Mouse (Mus musculus) stomach, embryonic 14.5 days (tissue): Measurements from ENCODE around the gene Zbtb16. TPM values are rescaled to one million over a fixed set of nuclear protein-coding genes. Genes with fewer than 3 reads are reported as not detected.

ENCODE experiments used
- ATAC-seq: fragments of 200-750 bp; cut with Nextera tagmentation; 2 replicates; pipeline ENCODE4 v1.8.0; 2017; ENCODE audit warnings: low read depth, moderate TSS enrichment; ENCODE audit not compliant: insufficient number of reproducible peaks, insufficient read depth, low FRiP score
- H3K27ac ChIP-seq: fragments of 300-500 bp; sonication (generic); 2 replicates; pipeline ENCODE4 v1.5.1; 2014; ENCODE audit warnings: mild to moderate bottlenecking, low read length, moderate library complexity, mixed read lengths
- H3K27me3 ChIP-seq: fragments of 300-500 bp; sonication (generic); 2 replicates; pipeline ENCODE4 v1.6.1; 2014; ENCODE audit warnings: low read length, control low read depth, mixed read lengths; ENCODE audit not compliant: control insufficient read depth, insufficient read depth
- H3K36me3 ChIP-seq: fragments of 300-500 bp; sonication (generic); 2 replicates; pipeline ENCODE4 v1.6.1; 2014; ENCODE audit warnings: mild to moderate bottlenecking, control low read depth, low read length, moderate library complexity, mixed read lengths; ENCODE audit not compliant: control insufficient read depth, insufficient read depth
- H3K4me1 ChIP-seq: fragments of 300-500 bp; sonication (generic); 2 replicates; pipeline ENCODE4 v1.6.1; 2014; ENCODE audit warnings: low read length, control low read depth, mixed read lengths; ENCODE audit not compliant: control insufficient read depth, insufficient read depth
- H3K4me2 ChIP-seq: fragments of 300-500 bp; sonication (generic); replicated peaks from 2 replicates; pipeline ENCODE4 v1.6.1; 2014; ENCODE audit warnings: low read depth, low read length, control low read depth
- H3K4me3 ChIP-seq: fragments of 300-500 bp; sonication (generic); 2 replicates; pipeline ENCODE4 v1.5.1; 2014; ENCODE audit warnings: low read depth, low read length, control low read depth
- H3K9ac ChIP-seq: fragments of 300-500 bp; sonication (generic); replicated peaks from 2 replicates; pipeline ENCODE4 v1.6.1; 2014; ENCODE audit warnings: low read depth, mild to moderate bottlenecking, control low read depth, low read length, moderate library complexity, mixed read lengths
- H3K9me3 ChIP-seq: fragments of 300-500 bp; sonication (generic); 2 replicates; pipeline ENCODE4 v1.6.1; 2016; ENCODE audit warnings: low read depth, low read length, control low read depth; ENCODE audit not compliant: control insufficient read depth
- WGBS: fragments of 180-500 bp; shearing (Covaris S2); extraction: QIAGEN DNeasy Blood & Tissue Kit; methylation state at CpG from one replicate; pipeline ENCODE4 v1.1.7; 2014; 5-methylcytosine and 5-hydroxymethylcytosine counted together
- polyA plus RNA-seq: library from polyadenylated mRNA; unstranded; fragments of >200 nt; fragmentation: Nextera tagmentation; extraction: Ambion mirVana; gene quantifications from 2 replicates; pipeline ENCODE4 v1.2.1, GENCODE M21; 2014

Zbtb16 gene
- polyA plus RNA-seq, 1 experiment from 2014 or later = 6.6 TPM

GRCm38 (mm10) chr9:48794463-48794862 is 41.6 kb downstream of the Zbtb16 start:
- no peaks in the 10 kb centered on the region for H3K36me3 ChIP-seq
- no peak overlapping the region for H3K4me3 ChIP-seq
- ATAC-seq = no peak
- no peaks in the 10 kb centered on the region for H3K27me3 ChIP-seq
- H3K4me1 ChIP-seq = peaks cover 9% of the 10 kb centered on the region; the same call in 1 of the 2 replicates
- no peaks in the 10 kb centered on the region for H3K9me3 ChIP-seq
- H3K4me2 ChIP-seq = no peak overlapping the region
- 61% methylated on average over 2 of the region's 2 CpGs for WGBS
- H3K9ac ChIP-seq = no peak overlapping the region
- H3K27ac ChIP-seq = no peak overlapping the region

DNA sequence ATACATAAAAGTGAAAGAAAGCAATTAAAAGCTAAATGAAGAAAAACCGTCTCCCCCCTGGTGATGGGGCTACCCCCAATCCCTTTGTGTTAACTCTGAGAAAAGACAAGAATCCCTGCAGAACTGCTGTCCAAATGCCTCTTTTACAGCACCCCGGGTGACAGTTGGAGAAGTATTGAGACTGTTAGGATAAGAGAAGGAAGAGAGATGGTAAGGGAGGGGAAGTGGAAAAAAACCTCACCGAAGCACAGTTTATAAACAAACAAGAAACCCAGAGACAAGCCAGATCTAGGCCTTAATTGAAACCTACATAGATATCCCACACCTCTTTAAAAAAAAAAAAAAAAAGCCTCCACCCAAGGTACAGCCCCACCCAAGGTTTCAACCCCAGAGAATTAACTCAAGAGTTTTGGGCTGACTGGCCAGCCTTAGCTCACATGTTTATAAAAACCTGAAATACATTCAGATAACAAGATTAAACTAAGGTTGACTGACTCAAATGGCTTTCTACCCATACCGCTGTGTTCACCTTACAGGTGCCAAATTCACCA is 42.3 kb downstream of the Zbtb16 start:
- ATAC-seq = no peak
- no peak overlapping the region for H3K27ac ChIP-seq
- H3K4me3 ChIP-seq = no peak overlapping the region
- no peaks in the 10 kb centered on the region for H3K36me3 ChIP-seq
- no peaks in the 10 kb centered on the region for H3K27me3 ChIP-seq
- 48% methylated on average over 4 of the region's 4 CpGs for WGBS
- no peaks in the 10 kb centered on the region for H3K9me3 ChIP-seq
- H3K4me1 ChIP-seq = peaks cover 9% of the 10 kb centered on the region; the same call in 1 of the 2 replicates
- no peak overlapping the region for H3K4me2 ChIP-seq
- no peak overlapping the region for H3K9ac ChIP-seq

DNA sequence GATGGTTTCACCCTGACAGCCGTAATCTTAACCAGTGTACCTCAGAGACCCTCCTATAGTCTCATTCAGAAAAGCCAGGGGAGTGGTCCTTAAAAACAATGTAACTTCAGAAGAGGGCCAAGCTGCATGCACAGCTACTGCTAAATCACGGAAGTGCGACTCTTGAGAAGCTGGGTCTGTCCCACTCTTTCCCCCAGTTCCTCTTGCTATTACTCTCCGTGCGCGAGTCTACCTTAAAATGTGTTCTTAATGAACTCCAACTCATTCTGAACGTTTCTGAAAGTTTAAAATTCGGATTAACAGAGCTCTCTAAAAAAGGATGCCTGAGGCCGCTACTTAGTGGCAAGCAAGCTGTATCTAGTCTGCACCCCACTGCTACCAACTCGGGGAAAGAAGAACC is 45.4 kb downstream of the Zbtb16 start:
- whole genome bisulfite sequencing = 80% methylated on average over 10 of the region's 10 CpGs
- H3K27ac ChIP-seq = no peak overlapping the region
- no peaks in the 10 kb centered on the region for H3K27me3 ChIP-seq
- H3K4me3 ChIP-seq = no peak overlapping the region
- no peaks in the 10 kb centered on the region for H3K9me3 ChIP-seq
- no peak overlapping the region for H3K4me2 ChIP-seq
- no peak overlapping the region for H3K9ac ChIP-seq
- H3K4me1 ChIP-seq = 0 out of 2 replicates have a peak, but pooled peaks cover 5% of the 10 kb centered on the region
- H3K36me3 ChIP-seq = no peaks in the 10 kb centered on the region
- no peak for ATAC-seq

GRCm38 (mm10) chr9:48787906-48788410 is 48.1 kb downstream of the Zbtb16 start:
- Histone ChIP-seq H3K4me3 (no peak overlapping the region), H3K36me3 (no peaks in the 10 kb centered on the region), H3K4me2 (no peak overlapping the region), H3K9ac (no peak overlapping the region), H3K27ac (no peak overlapping the region), H3K27me3 (no peaks in the 10 kb centered on the region), H3K9me3 (no peaks in the 10 kb centered on the region), H3K4me1 (no peaks in the 10 kb centered on the region)
- ATAC-seq = no peak
- whole genome bisulfite sequencing = 70% methylated on average over 9 of the region's 9 CpGs

DNA sequence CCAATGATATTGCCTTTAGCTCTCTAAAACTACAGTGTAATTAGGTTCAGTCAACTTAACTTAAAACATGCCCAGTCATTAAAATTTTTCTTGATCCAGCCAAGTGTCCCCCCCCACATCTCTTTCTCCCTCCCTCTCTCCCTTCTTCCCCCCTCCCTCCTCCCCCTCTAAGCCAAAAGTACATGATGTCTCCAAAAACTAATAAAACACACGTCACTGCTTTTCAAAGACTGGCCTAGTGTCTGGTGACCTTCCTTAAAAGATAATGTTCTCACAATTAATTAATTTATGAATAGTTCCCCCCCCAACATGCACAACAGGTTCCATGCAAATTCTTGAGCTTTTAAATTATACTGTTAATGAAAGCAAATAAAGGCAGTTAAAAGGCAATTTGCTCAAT is 48.7 kb downstream of the Zbtb16 start:
- no peak overlapping the region for H3K4me2 ChIP-seq
- H3K27me3 ChIP-seq = no peaks in the 10 kb centered on the region
- no peaks in the 10 kb centered on the region for H3K36me3 ChIP-seq
- ATAC-seq = no peak
- no peak overlapping the region for H3K4me3 ChIP-seq
- no peak overlapping the region for H3K9ac ChIP-seq
- no peak overlapping the region for H3K27ac ChIP-seq
- no peaks in the 10 kb centered on the region for H3K4me1 ChIP-seq
- 53% methylated on average over 1 of the region's 1 CpGs for WGBS
- no peaks in the 10 kb centered on the region for H3K9me3 ChIP-seq

- H3K27me3 ChIP-seq = no peaks in the 10 kb centered on the region
- no peak overlapping the region for H3K27ac ChIP-seq
- H3K9me3 ChIP-seq = no peaks in the 10 kb centered on the region
- ATAC-seq = no peak
- H3K4me1 ChIP-seq = no peaks in the 10 kb centered on the region
- WGBS = 52% methylated on average over 6 of the region's 6 CpGs
- H3K9ac ChIP-seq = no peak overlapping the region
- H3K4me2 ChIP-seq = no peak overlapping the region
- H3K36me3 ChIP-seq = no peaks in the 10 kb centered on the region
- no peak overlapping the region for H3K4me3 ChIP-seq
These were observed 49.2 kb downstream of the Zbtb16 start for GRCm38 (mm10) chr9:48786814-48787213.

GRCm38 (mm10) chr9:48784937-48785336 is 51.1 kb downstream of the Zbtb16 start:
- no peaks in the 10 kb centered on the region for H3K4me1 ChIP-seq
- no peaks in the 10 kb centered on the region for H3K27me3 ChIP-seq
- no peak for ATAC-seq
- 74% methylated on average over 6 of the region's 6 CpGs for WGBS
- no peak overlapping the region for H3K4me2 ChIP-seq
- no peaks in the 10 kb centered on the region for H3K9me3 ChIP-seq
- H3K36me3 ChIP-seq = no peaks in the 10 kb centered on the region
- H3K4me3 ChIP-seq = no peak overlapping the region
- no peak overlapping the region for H3K27ac ChIP-seq
- no peak overlapping the region for H3K9ac ChIP-seq

- Histone ChIP-seq H3K4me3 (no peak overlapping the region), H3K27me3 (no peaks in the 10 kb centered on the region), H3K9ac (no peak overlapping the region), H3K27ac (no peak overlapping the region), H3K9me3 (no peaks in the 10 kb centered on the region), H3K36me3 (no peaks in the 10 kb centered on the region), H3K4me1 (no peaks in the 10 kb centered on the region), H3K4me2 (no peak overlapping the region)
- 59% methylated on average over 4 of the region's 4 CpGs for WGBS
- ATAC-seq = no peak
These were observed 52.7 kb downstream of the Zbtb16 start for GRCm38 (mm10) chr9:48783292-48783691.
